Mouse (Mus musculus) CD8-positive naive resting alpha-beta T cell, adult 2 months (primary cell): ENCODE measurements around the gene Apba1.

Source experiments
- DNase-seq, 2 experiments: peaks; one replicate each; pipeline ENCODE4 v3.0.0; 2022; ENCODE audit warnings: low read depth in 2 of 2, low spot score in 2 of 2

Apba1 gene

GRCm38 (mm10) chr19:23758554-23759321 is at the start of gene Apba1:
Gene Apba1, plus strand, starts transcription at chr19:23758887.
- DNase-seq: peak in 1 of 2 experiments; percentile 10

GRCm38 (mm10) chr19:23746506-23746905 is 12.2 kb upstream of the Apba1 start:
- no peak for DNase-seq

GRCm38 (mm10) chr19:23757011-23757410 is 1.7 kb upstream of the Apba1 start:
- DNase-seq: no peak

GRCm38 (mm10) chr19:23757961-23758553 is 630 bp upstream of the Apba1 start:
- peak; percentile 54 to 62 for DNase-seq

- DNase-seq: no peak
Measured at GRCm38 (mm10) chr19:23759322-23759945, 747 bp downstream of the Apba1 start.

- no peak for DNase-seq
Measured at GRCm38 (mm10) chr19:23763371-23763770, 4.7 kb downstream of the Apba1 start.

- DNase-seq: no peak
Measured at GRCm38 (mm10) chr19:23764051-23764450, 5.4 kb downstream of the Apba1 start.

- DNase-seq: no peak
Measured at GRCm38 (mm10) chr19:23768864-23769263, 10.2 kb downstream of the Apba1 start.

- no peak for DNase-seq
Measured at GRCm38 (mm10) chr19:23770494-23771423, 12.1 kb downstream of the Apba1 start.

- DNase-seq: no peak
Measured at GRCm38 (mm10) chr19:23771971-23772370, 13.3 kb downstream of the Apba1 start.

GRCm38 (mm10) chr19:23775356-23775755 is 16.7 kb downstream of the Apba1 start:
- no peak for DNase-seq

- no peak for DNase-seq
Measured at GRCm38 (mm10) chr19:23779130-23779529, 20.4 kb downstream of the Apba1 start.

GRCm38 (mm10) chr19:23780105-23780504 is 21.4 kb downstream of the Apba1 start:
- no peak for DNase-seq

GRCm38 (mm10) chr19:23781968-23782367 is 23.3 kb downstream of the Apba1 start:
- DNase-seq: no peak

- no peak for DNase-seq
Measured at GRCm38 (mm10) chr19:23788420-23789132, 29.9 kb downstream of the Apba1 start.

GRCm38 (mm10) chr19:23791704-23792103 is 33.0 kb downstream of the Apba1 start:
- DNase-seq: no peak

- no peak for DNase-seq
Measured at GRCm38 (mm10) chr19:23792559-23792958, 33.9 kb downstream of the Apba1 start.

- DNase-seq: no peak
Measured at GRCm38 (mm10) chr19:23794491-23794890, 35.8 kb downstream of the Apba1 start.

- no peak for DNase-seq
Measured at GRCm38 (mm10) chr19:23795156-23795555, 36.5 kb downstream of the Apba1 start.

GRCm38 (mm10) chr19:23801174-23801573 is 42.5 kb downstream of the Apba1 start:
- no peak for DNase-seq
